12 mouse cellular contexts compared by ENCODE assay signal in genomic region chr5:120534686-120535075, GRCm38 (mm10). TPM values are rescaled to one million over a fixed set of nuclear protein-coding genes. Genes with fewer than 3 reads are reported as not detected.
DNase-seq lines count a peak whose midpoint lies in the region; ATAC-seq and TF ChIP-seq lines count a peak whose summit lies in the region.
"Had no signal": no experiment of that assay in that cellular context is flagged by ENCODE, and none has a peak within 500 bp of the region (broad histone marks: within the 10 kb centered on the region; RNA-seq: fewer than 3 reads in every experiment).

No protein-coding gene starts in this region.

- WGBS in heart, embryonic 10.5 days = 78% methylated on average over 2 of the region's 2 CpGs
- 49% methylated on average over 2 of the region's 2 CpGs for WGBS in hindbrain, embryonic 12.5 days
- WGBS in midbrain, embryonic 14.5 days = 43% methylated on average over 2 of the region's 2 CpGs

- peaks cover 22% of the 10 kb centered on the region for H3K4me1 ChIP-seq in heart, embryonic 10.5 days
- H3K4me1 ChIP-seq in hindbrain, embryonic 12.5 days = peaks cover 25% of the 10 kb centered on the region
- 0 out of 2 replicates have a peak, but pooled peaks cover 5% of the 10 kb centered on the region for H3K4me1 ChIP-seq in midbrain, embryonic 14.5 days (ENCODE audit: control insufficient read depth, insufficient read depth, low read length)

- no peak for TF ChIP-seq CTCF in brain, embryonic 14.5 days (IDR thresholded peaks at IDR 0.05; ENCODE audit: borderline replicate concordance, extremely low read depth, insufficient read depth, insufficient read length)

- DNase-seq in heart, embryonic 10.5 days (ENCODE audit: low spot score) = no peak
- no peak for DNase-seq in heart, adult 18-20 months
- peak; percentile 81 for DNase-seq in brain, embryonic 14.5 days (ENCODE audit: low read depth)
- DNase-seq in midbrain, embryonic 14.5 days = peak; percentile 36
- DNase-seq in embryo, embryonic 10.5 days (ENCODE audit: low spot score) = no peak
- no peak for DNase-seq in thymus, postnatal 4 days
- no peak for DNase-seq in right cerebral cortex, postnatal 25 days
- DNase-seq: cerebellum, postnatal 10 days; liver, postnatal 0 days; right cerebral cortex, postnatal 4 days had no signal

- H3K9ac ChIP-seq in hindbrain, embryonic 12.5 days = no peak overlapping the region
- H3K9ac ChIP-seq in midbrain, embryonic 14.5 days (replicated peaks; ENCODE audit: low read length) = no peak overlapping the region
- H3K9ac ChIP-seq: liver, postnatal 0 days had no signal

- no peaks in the 10 kb centered on the region for H3K27me3 ChIP-seq in heart, embryonic 10.5 days (ENCODE audit: insufficient read depth, poor library complexity, severe bottlenecking)
- H3K27me3 ChIP-seq in hindbrain, embryonic 12.5 days = no peaks in the 10 kb centered on the region
- no peaks in the 10 kb centered on the region for H3K27me3 ChIP-seq in midbrain, embryonic 14.5 days (ENCODE audit: control insufficient read depth, insufficient read depth, low read length)

- no peak for ATAC-seq in hindbrain, embryonic 12.5 days (ENCODE audit: low FRiP score)
- ATAC-seq in midbrain, embryonic 14.5 days (ENCODE audit: low FRiP score, low TSS enrichment) = no peak
- ATAC-seq: liver, postnatal 0 days had no signal

- no peak overlapping the region for H3K4me3 ChIP-seq in heart, embryonic 10.5 days
- no peak overlapping the region for H3K4me3 ChIP-seq in hindbrain, embryonic 12.5 days
- no peak overlapping the region for H3K4me3 ChIP-seq in midbrain, embryonic 14.5 days (replicated peaks; ENCODE audit: low read depth, low read length)

- H3K27ac ChIP-seq in heart, embryonic 10.5 days = 0 out of 2 replicates have a peak overlapping the region, but pooled peaks have one; percentile 38
- H3K27ac ChIP-seq in hindbrain, embryonic 12.5 days = peak overlapping the region; percentile 55; the same call in 1 of the 2 replicates
- H3K27ac ChIP-seq in midbrain, embryonic 14.5 days (replicated peaks; ENCODE audit: low read depth, low read length) = peak overlapping the region; percentile 57

- H3K4me2 ChIP-seq in hindbrain, embryonic 12.5 days (replicated peaks) = no peak overlapping the region
- H3K4me2 ChIP-seq in midbrain, embryonic 14.5 days (ENCODE audit: low read length) = no peak overlapping the region

- no peaks in the 10 kb centered on the region for H3K9me3 ChIP-seq in heart, embryonic 10.5 days
- no peaks in the 10 kb centered on the region for H3K9me3 ChIP-seq in hindbrain, embryonic 12.5 days (replicated peaks)
- H3K9me3 ChIP-seq in midbrain, embryonic 14.5 days (ENCODE audit: control insufficient read depth, low read length) = no peaks in the 10 kb centered on the region

- TF ChIP-seq POLR2A in brain, embryonic 14.5 days (IDR thresholded peaks at IDR 0.05; ENCODE audit: borderline replicate concordance, extremely low read depth, insufficient read depth, insufficient read length, poor library complexity, severe bottlenecking) = no peak

- H3K36me3 ChIP-seq in heart, embryonic 10.5 days = peaks cover 44% of the 10 kb centered on the region
- H3K36me3 ChIP-seq in hindbrain, embryonic 12.5 days = peaks cover 15% of the 10 kb centered on the region
- H3K36me3 ChIP-seq in midbrain, embryonic 14.5 days (ENCODE audit: control insufficient read depth, insufficient read depth, low read length) = peaks cover 11% of the 10 kb centered on the region; the same call in 1 of the 2 replicates

RNA-seq across cellular contexts. Expression of gene Slc8b1, which starts 23.7 kb away (rescaled TPM):
- 4.2 and 5.9 TPM in 2 replicates for polyA plus RNA-seq in heart, embryonic 10.5 days (2016; fragmentation: Nextera tagmentation; extraction: Ambion mirVana)
- 10 to 100 TPM in 1 of 2 experiments, 1 to 10 TPM in 1; 9.5 to 11.3 TPM for total RNA-seq in heart, adult 18-20 months (2021)
- 3.1 and 3.5 TPM in 2 replicates for polyA plus RNA-seq in brain, embryonic 14.5 days (2012; rRNA removed)
- 3.5 and 4.0 TPM in 2 replicates for polyA plus RNA-seq in hindbrain, embryonic 12.5 days (2016; fragmentation: Nextera tagmentation; extraction: Ambion mirVana)
- polyA plus RNA-seq in midbrain, embryonic 14.5 days (2014; fragmentation: Nextera tagmentation; extraction: Ambion mirVana) = 0.85 and 1.5 TPM in 2 replicates

RNA-seq across cellular contexts. Expression of gene Plbd2, which starts 31.3 kb away (rescaled TPM):
- polyA plus RNA-seq in heart, embryonic 10.5 days (2016; fragmentation: Nextera tagmentation; extraction: Ambion mirVana) = 43.9 and 46.6 TPM in 2 replicates
- total RNA-seq in heart, adult 18-20 months (2021) = 10 to 100 TPM; 47.4 to 50.3 TPM
- polyA plus RNA-seq in brain, embryonic 14.5 days (2012; rRNA removed) = 16.8 and 23.2 TPM in 2 replicates
- 42.0 and 44.7 TPM in 2 replicates for polyA plus RNA-seq in hindbrain, embryonic 12.5 days (2016; fragmentation: Nextera tagmentation; extraction: Ambion mirVana)
- 24.7 and 26.1 TPM in 2 replicates for polyA plus RNA-seq in midbrain, embryonic 14.5 days (2014; fragmentation: Nextera tagmentation; extraction: Ambion mirVana)

RNA-seq across cellular contexts. Expression of gene Tpcn1, which starts 53.8 kb away (rescaled TPM):
- 13.0 and 21.7 TPM in 2 replicates for polyA plus RNA-seq in heart, embryonic 10.5 days (2016; fragmentation: Nextera tagmentation; extraction: Ambion mirVana)
- 10 to 100 TPM; 29.7 to 35.5 TPM for total RNA-seq in heart, adult 18-20 months (2021)
- 27.1 and 32.5 TPM in 2 replicates for polyA plus RNA-seq in brain, embryonic 14.5 days (2012; rRNA removed)
- polyA plus RNA-seq in hindbrain, embryonic 12.5 days (2016; fragmentation: Nextera tagmentation; extraction: Ambion mirVana) = 18.4 and 19.2 TPM in 2 replicates
- 10.4 and 12.2 TPM in 2 replicates for polyA plus RNA-seq in midbrain, embryonic 14.5 days (2014; fragmentation: Nextera tagmentation; extraction: Ambion mirVana)

RNA-seq across cellular contexts. Expression of gene Iqcd, which starts 54.1 kb away (rescaled TPM):
- 0.15 and 0.24 TPM in 2 replicates for polyA plus RNA-seq in heart, embryonic 10.5 days (2016; fragmentation: Nextera tagmentation; extraction: Ambion mirVana)
- total RNA-seq in heart, adult 18-20 months (2021) = not detected
- 2.3 and 3.5 TPM in 2 replicates for polyA plus RNA-seq in brain, embryonic 14.5 days (2012; rRNA removed)
- polyA plus RNA-seq in hindbrain, embryonic 12.5 days (2016; fragmentation: Nextera tagmentation; extraction: Ambion mirVana) = 1.9 and 2.5 TPM in 2 replicates
- 1.4 and 1.7 TPM in 2 replicates for polyA plus RNA-seq in midbrain, embryonic 14.5 days (2014; fragmentation: Nextera tagmentation; extraction: Ambion mirVana)

RNA-seq across cellular contexts. Expression of gene Sds, which starts 58.4 kb away (rescaled TPM):
- polyA plus RNA-seq in heart, embryonic 10.5 days (2016; fragmentation: Nextera tagmentation; extraction: Ambion mirVana) = 0.16 and 0.23 TPM in 2 replicates
- total RNA-seq in heart, adult 18-20 months (2021) = 1 to 10 TPM in 1 of 2 experiments, under 1 TPM in 1; 0.87 to 2.4 TPM
- polyA plus RNA-seq in brain, embryonic 14.5 days (2012; rRNA removed) = not detected in 2 replicates
- polyA plus RNA-seq in hindbrain, embryonic 12.5 days (2016; fragmentation: Nextera tagmentation; extraction: Ambion mirVana) = not detected in 2 replicates
- polyA plus RNA-seq in midbrain, embryonic 14.5 days (2014; fragmentation: Nextera tagmentation; extraction: Ambion mirVana) = 0.55 TPM in 1 of 2 replicates, not detected in the other
- total RNA-seq: adrenal gland, adult 18-20 months had no signal

Comparison
In these comparisons a context has a peak if more than half of its experiments do, and no peak if none do; other contexts are left out.
1. DNase-seq: peak in brain, embryonic 14.5 days (single experiment) and midbrain, embryonic 14.5 days (single experiment); none in heart, embryonic 10.5 days (single experiment), heart, adult 18-20 months (0 of 2), embryo, embryonic 10.5 days (single experiment), thymus, postnatal 4 days (single experiment) and right cerebral cortex, postnatal 25 days (single experiment).
2. Peak in every context shown above with its lines, with median percentiles within 50 percentile points of each other: H3K27ac ChIP-seq.